Mouse (Mus musculus): ENCODE data around the gene Thtpa. TPM values are rescaled to one million over a fixed set of nuclear protein-coding genes. Genes with fewer than 3 reads are reported as not detected.

The Thtpa gene
- total and polyA plus RNA-seq, 3 experiments, result 3.7 to 17.1 (median 16.3) TPM

GRCm38 (mm10) chr14:55139313-55139712, 44.7 kb downstream of the Thtpa start:
- no peak for DNase-seq (ENCODE audit: low spot score)
- no peak for ATAC-seq (ENCODE audit: extremely low read depth, insufficient number of reproducible peaks, low FRiP score, poor library complexity, severe bottlenecking)
- Histone ChIP-seq H3K36me3 (replicated peaks) (no peaks in the 10 kb centered on the region), H3K9me3 (replicated peaks) (no peaks in the 10 kb centered on the region), H3K27me3 (ENCODE audit: insufficient read depth, low read length) (peaks cover 18% of the 10 kb centered on the region), H3K4me1 (ENCODE audit: insufficient read depth, low read depth, low read length) (no peaks in the 10 kb centered on the region), H3K4me3 (ENCODE audit: low read depth, low read length) (no peak overlapping the region)
- TF ChIP-seq TAL1 (conservative IDR thresholded peaks at IDR 0.05; ENCODE audit: low read depth, low read length), result no peak
- TF ChIP-seq GATA1 (IDR thresholded peaks at IDR 0.05; ENCODE audit: borderline replicate concordance, low read length), result no peak
- no peak for TF ChIP-seq GATA2 (IDR thresholded peaks at IDR 0.05; ENCODE audit: borderline replicate concordance, low read depth, low read length)
- TF ChIP-seq POLR2AphosphoS5 (IDR thresholded peaks at IDR 0.05; ENCODE audit: insufficient replicate concordance, low read depth, low read length), result no peak
- TF ChIP-seq CTCF (IDR thresholded peaks at IDR 0.05; ENCODE audit: low read depth, low read length), result no peak

GRCm38 (mm10) chr14:55146324-55146723, 51.7 kb downstream of the Thtpa start:
- DNase-seq (ENCODE audit: low spot score) (no peak), ATAC-seq (ENCODE audit: extremely low read depth, insufficient number of reproducible peaks, low FRiP score, poor library complexity, severe bottlenecking) (no peak)
- Histone ChIP-seq H3K27me3 (ENCODE audit: insufficient read depth, low read length) (peaks cover 25% of the 10 kb centered on the region), H3K4me3 (ENCODE audit: low read depth, low read length) (no peak overlapping the region), H3K9me3 (replicated peaks) (no peaks in the 10 kb centered on the region), H3K4me1 (ENCODE audit: insufficient read depth, low read depth, low read length) (no peaks in the 10 kb centered on the region), H3K36me3 (replicated peaks) (no peaks in the 10 kb centered on the region)
- TF ChIP-seq CTCF (IDR thresholded peaks at IDR 0.05; ENCODE audit: low read depth, low read length), result no peak

GRCm38 (mm10) chr14:55146829-55147401, 52.3 kb downstream of the Thtpa start:
- no peak overlapping the region for H3K4me3 ChIP-seq (ENCODE audit: low read depth, low read length)
- ATAC-seq (ENCODE audit: extremely low read depth, insufficient number of reproducible peaks, low FRiP score, poor library complexity, severe bottlenecking), result no peak
- peaks cover 24% of the 10 kb centered on the region for H3K27me3 ChIP-seq (ENCODE audit: insufficient read depth, low read length)
- no peaks in the 10 kb centered on the region for H3K9me3 ChIP-seq (replicated peaks)
- no peaks in the 10 kb centered on the region for H3K36me3 ChIP-seq (replicated peaks)
- TF ChIP-seq GATA2 (IDR thresholded peaks at IDR 0.05; ENCODE audit: borderline replicate concordance, low read depth, low read length), result no peak
- TF ChIP-seq CTCF (IDR thresholded peaks at IDR 0.05; ENCODE audit: low read depth, low read length), result no peak
- no peaks in the 10 kb centered on the region for H3K4me1 ChIP-seq (ENCODE audit: insufficient read depth, low read depth, low read length)
- DNase-seq (ENCODE audit: low spot score), result no peak

- peak; percentile 40 for DNase-seq (ENCODE audit: low spot score)
- no peak for ATAC-seq (ENCODE audit: extremely low read depth, insufficient number of reproducible peaks, low FRiP score, poor library complexity, severe bottlenecking)
- H3K4me3 ChIP-seq (ENCODE audit: low read depth, low read length), result no peak overlapping the region
- no peaks in the 10 kb centered on the region for H3K4me1 ChIP-seq (ENCODE audit: insufficient read depth, low read depth, low read length)
- H3K9me3 ChIP-seq (replicated peaks), result no peaks in the 10 kb centered on the region
- TF ChIP-seq GATA2 (IDR thresholded peaks at IDR 0.05; ENCODE audit: borderline replicate concordance, low read depth, low read length), result no peak
- TF ChIP-seq POLR2AphosphoS5 (IDR thresholded peaks at IDR 0.05; ENCODE audit: insufficient replicate concordance, low read depth, low read length), result no peak
- peak; percentile 88 for TF ChIP-seq CTCF (IDR thresholded peaks at IDR 0.05; ENCODE audit: low read depth, low read length)
- no peak for TF ChIP-seq GATA1 (IDR thresholded peaks at IDR 0.05; ENCODE audit: borderline replicate concordance, low read length)
- TF ChIP-seq TAL1 (conservative IDR thresholded peaks at IDR 0.05; ENCODE audit: low read depth, low read length), result no peak
- H3K27me3 ChIP-seq (ENCODE audit: insufficient read depth, low read length), result peaks cover 30% of the 10 kb centered on the region
- H3K36me3 ChIP-seq (replicated peaks), result no peaks in the 10 kb centered on the region
Measured at GRCm38 (mm10) chr14:55148363-55148915, 53.9 kb downstream of the Thtpa start.

Other genes with a start within 250 kb of the Thtpa start
- 9.2 and 10.0 TPM in 2 replicates for gene Homez, start 223.8 kb upstream of the Thtpa start, total RNA-seq (2014; fragmentation: Nextera tagmentation)
- gene Homez, start 223.8 kb upstream of the Thtpa start, total RNA-seq (2017), result 8.1 and 8.4 TPM in 2 replicates
- gene Homez, start 223.8 kb upstream of the Thtpa start, polyA plus RNA-seq (2012), result 1.2 and 1.3 TPM in 2 replicates
- gene Ppp1r3e, start 217.2 kb upstream of the Thtpa start, total RNA-seq (2014; fragmentation: Nextera tagmentation), result 3.6 and 8.7 TPM in 2 replicates
- gene Ppp1r3e, start 217.2 kb upstream of the Thtpa start, total RNA-seq (2017), result 0.64 and 0.87 TPM in 2 replicates
- 1.2 TPM in 2 replicates for gene Ppp1r3e, start 217.2 kb upstream of the Thtpa start, polyA plus RNA-seq (2012)
- gene Bcl2l2, start 211.4 kb upstream of the Thtpa start, total RNA-seq (2014; fragmentation: Nextera tagmentation), result 9.9 and 10.6 TPM in 2 replicates
- 12.7 and 14.0 TPM in 2 replicates for gene Bcl2l2, start 211.4 kb upstream of the Thtpa start, total RNA-seq (2017)
- gene Bcl2l2, start 211.4 kb upstream of the Thtpa start, polyA plus RNA-seq (2012), result 25.2 and 36.3 TPM in 2 replicates
- 5.5 TPM in 1 of 2 replicates, not detected in the other for gene Gm20521, start 211.3 kb upstream of the Thtpa start, total RNA-seq (2014; fragmentation: Nextera tagmentation)
- gene Gm20521, start 211.3 kb upstream of the Thtpa start, total RNA-seq (2017), result 1.2 and 2.1 TPM in 2 replicates
- gene Gm20521, start 211.3 kb upstream of the Thtpa start, polyA plus RNA-seq (2012), result 3.0 and 4.0 TPM in 2 replicates
- 190 and 193 TPM in 2 replicates for gene Pabpn1, start 202.3 kb upstream of the Thtpa start, total RNA-seq (2014; fragmentation: Nextera tagmentation)
- gene Pabpn1, start 202.3 kb upstream of the Thtpa start, total RNA-seq (2017), result 118 and 142 TPM in 2 replicates
- 387 and 490 TPM in 2 replicates for gene Pabpn1, start 202.3 kb upstream of the Thtpa start, polyA plus RNA-seq (2012)
- gene Slc22a17, start 181.7 kb upstream of the Thtpa start, total RNA-seq (2014; fragmentation: Nextera tagmentation), result 0.60 TPM in 1 of 2 replicates, not detected in the other
- gene Slc22a17, start 181.7 kb upstream of the Thtpa start, total RNA-seq (2017), result 0.05 and 0.06 TPM in 2 replicates
- gene Slc22a17, start 181.7 kb upstream of the Thtpa start, polyA plus RNA-seq (2012), result 0.13 and 0.33 TPM in 2 replicates
- not detected in 2 replicates for gene Efs, start 168.7 kb upstream of the Thtpa start, total RNA-seq (2014; fragmentation: Nextera tagmentation)
- not detected in 2 replicates for gene Efs, start 168.7 kb upstream of the Thtpa start, total RNA-seq (2017)
- not detected in 2 replicates for gene Efs, start 168.7 kb upstream of the Thtpa start, polyA plus RNA-seq (2012)
- not detected in 2 replicates for gene Il25, start 162.1 kb upstream of the Thtpa start, total RNA-seq (2014; fragmentation: Nextera tagmentation)
- gene Il25, start 162.1 kb upstream of the Thtpa start, total RNA-seq (2017), result not detected in 2 replicates
- not detected in 2 replicates for gene Il25, start 162.1 kb upstream of the Thtpa start, polyA plus RNA-seq (2012)
- not detected in 2 replicates for gene Cmtm5, start 158.5 kb upstream of the Thtpa start, total RNA-seq (2014; fragmentation: Nextera tagmentation)
- not detected in 2 replicates for gene Cmtm5, start 158.5 kb upstream of the Thtpa start, total RNA-seq (2017)
- gene Cmtm5, start 158.5 kb upstream of the Thtpa start, polyA plus RNA-seq (2012), result not detected in 2 replicates
- not detected in 2 replicates for gene Myh6, start 127.9 kb upstream of the Thtpa start, total RNA-seq (2014; fragmentation: Nextera tagmentation)
- gene Myh6, start 127.9 kb upstream of the Thtpa start, total RNA-seq (2017), result 0.29 and 0.38 TPM in 2 replicates
- gene Myh6, start 127.9 kb upstream of the Thtpa start, polyA plus RNA-seq (2012), result 0.18 and 0.23 TPM in 2 replicates
- gene Gm17428, start 117.9 kb upstream of the Thtpa start, total RNA-seq (2014; fragmentation: Nextera tagmentation), result not detected in 2 replicates
- gene Gm17428, start 117.9 kb upstream of the Thtpa start, total RNA-seq (2017), result not detected in 2 replicates
- not detected in 2 replicates for gene Gm17428, start 117.9 kb upstream of the Thtpa start, polyA plus RNA-seq (2012)
- gene Myh7, start 100.2 kb upstream of the Thtpa start, total RNA-seq (2014; fragmentation: Nextera tagmentation), result 0.90 TPM in 1 of 2 replicates, not detected in the other
- under 0.01 and 0.16 TPM in 2 replicates for gene Myh7, start 100.2 kb upstream of the Thtpa start, total RNA-seq (2017)
- 0.17 and 0.18 TPM in 2 replicates for gene Myh7, start 100.2 kb upstream of the Thtpa start, polyA plus RNA-seq (2012)
- 55.2 and 64.8 TPM in 2 replicates for gene Ngdn, start 79.3 kb upstream of the Thtpa start, total RNA-seq (2014; fragmentation: Nextera tagmentation)
- 62.0 and 78.3 TPM in 2 replicates for gene Ngdn, start 79.3 kb upstream of the Thtpa start, total RNA-seq (2017)
- gene Ngdn, start 79.3 kb upstream of the Thtpa start, polyA plus RNA-seq (2012), result 31.7 and 41.4 TPM in 2 replicates
- gene Zfhx2, start 2.5 kb upstream of the Thtpa start, total RNA-seq (2014; fragmentation: Nextera tagmentation), result 7.9 and 8.6 TPM in 2 replicates
- gene Zfhx2, start 2.5 kb upstream of the Thtpa start, total RNA-seq (2017), result 1.5 and 1.9 TPM in 2 replicates
- 2.8 and 2.9 TPM in 2 replicates for gene Zfhx2, start 2.5 kb upstream of the Thtpa start, polyA plus RNA-seq (2012)
- gene Ap1g2, start 11.8 kb downstream of the Thtpa start, total RNA-seq (2014; fragmentation: Nextera tagmentation), result 45.8 and 47.8 TPM in 2 replicates
- 17.1 and 31.8 TPM in 2 replicates for gene Ap1g2, start 11.8 kb downstream of the Thtpa start, total RNA-seq (2017)
- 16.0 and 21.8 TPM in 2 replicates for gene Ap1g2, start 11.8 kb downstream of the Thtpa start, polyA plus RNA-seq (2012)
- gene Jph4, start 22.2 kb downstream of the Thtpa start, total RNA-seq (2014; fragmentation: Nextera tagmentation), result not detected in 2 replicates
- gene Jph4, start 22.2 kb downstream of the Thtpa start, total RNA-seq (2017), result 0.06 and 0.11 TPM in 2 replicates
- not detected in 2 replicates for gene Jph4, start 22.2 kb downstream of the Thtpa start, polyA plus RNA-seq (2012)
- not detected in 2 replicates for gene Dhrs2, start 127.2 kb downstream of the Thtpa start, total RNA-seq (2014; fragmentation: Nextera tagmentation)
- gene Dhrs2, start 127.2 kb downstream of the Thtpa start, total RNA-seq (2017), result not detected in 2 replicates
- gene Dhrs2, start 127.2 kb downstream of the Thtpa start, polyA plus RNA-seq (2012), result not detected in 2 replicates